Mouse (Mus musculus) bone marrow, adult 2 months (tissue): ENCODE measurements at regions not wholly inside any gene's neighbourhood (a gene's known extent, or its start where the extent isn't known, plus 50 kb on each side); places are given as distances from the start of the nearest gene placed in this dataset.

ENCODE experiments used
- H3K27ac ChIP-seq: fragments of 200-500 bp; 2 replicates; pipeline ENCODE4 v1.5.1; 2012; ENCODE audit warnings: low read depth, mild to moderate bottlenecking, control low read depth, inconsistent platforms, low read length; ENCODE audit not compliant: control insufficient read depth, poor library complexity, insufficient read depth
- H3K4me1 ChIP-seq: fragments of 200-500 bp; 2 replicates; pipeline ENCODE4 v1.6.1; 2011; ENCODE audit warnings: low read length; ENCODE audit not compliant: control insufficient read depth, insufficient read depth
- H3K4me3 ChIP-seq: fragments of 200-500 bp; replicated peaks from 2 replicates; pipeline ENCODE3; 2011; ENCODE audit warnings: mild to moderate bottlenecking, low read depth, low read length, control low read depth; ENCODE audit not compliant: control insufficient read depth
- CTCF ChIP-seq: fragments of 200-500 bp; IDR thresholded peaks from 2 replicates; pipeline ENCODE4 v1.5.1; 2011; ENCODE audit warnings: low read length, control low read depth; ENCODE audit not compliant: control insufficient read depth, insufficient read depth
- POLR2A ChIP-seq: fragments of 200-500 bp; IDR thresholded peaks from 2 replicates; pipeline ENCODE4 v1.6.1; 2011; ENCODE audit warnings: low read depth, mild to moderate bottlenecking, control low read depth, low read length, borderline replicate concordance; ENCODE audit not compliant: control insufficient read depth
- WGBS: fragments of 180-500 bp; shearing (Covaris S2); methylation state at CpG from one replicate; pipeline ENCODE4 v1.1.7; 2018; 5-methylcytosine and 5-hydroxymethylcytosine counted together

DNA sequence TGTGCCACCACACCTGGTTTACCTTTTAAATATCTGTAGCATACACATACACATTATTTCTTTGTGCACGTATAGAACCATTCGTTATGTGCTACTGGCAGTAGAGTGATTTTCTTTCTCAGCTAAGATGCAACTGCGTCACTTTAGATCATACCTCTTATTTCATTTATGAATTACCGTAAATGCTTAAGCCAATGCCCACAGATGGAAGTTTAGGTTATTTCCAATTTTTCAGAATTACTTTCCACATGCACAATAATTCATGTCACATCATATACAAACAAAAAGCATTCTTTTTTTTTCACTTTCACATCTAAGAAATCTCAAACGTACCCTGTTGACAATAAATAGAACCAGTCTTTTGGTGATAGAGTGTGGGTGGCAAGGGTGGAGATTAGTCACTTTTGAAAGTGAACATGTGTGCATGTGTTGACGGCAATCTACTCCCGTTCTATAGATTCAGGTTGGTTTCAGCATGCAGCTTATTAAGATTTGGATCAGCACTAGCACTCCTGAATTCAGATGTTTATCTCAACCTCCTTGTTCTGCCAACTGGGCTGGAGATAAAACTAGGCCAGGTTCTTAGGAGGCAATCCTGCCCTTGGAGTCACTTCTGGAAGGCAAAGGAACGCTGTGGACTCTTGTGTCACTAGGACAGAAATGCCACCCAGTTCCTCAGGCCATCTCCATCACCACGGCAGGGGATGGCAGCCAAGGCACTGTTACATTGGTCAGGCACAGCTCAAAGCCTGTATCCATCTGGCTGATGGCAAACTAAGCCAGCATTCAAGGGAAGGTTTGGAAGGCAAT, 53.1 kb upstream of the Bcl2l14 start:
- no peak for TF ChIP-seq POLR2A
- TF ChIP-seq CTCF: no peak
- Histone ChIP-seq H3K4me1 (no peaks in the 10 kb centered on the region), H3K4me3 (no peak overlapping the region), H3K27ac (no peak overlapping the region)
- WGBS: 86% methylated on average over 9 of the region's 9 CpGs

DNA sequence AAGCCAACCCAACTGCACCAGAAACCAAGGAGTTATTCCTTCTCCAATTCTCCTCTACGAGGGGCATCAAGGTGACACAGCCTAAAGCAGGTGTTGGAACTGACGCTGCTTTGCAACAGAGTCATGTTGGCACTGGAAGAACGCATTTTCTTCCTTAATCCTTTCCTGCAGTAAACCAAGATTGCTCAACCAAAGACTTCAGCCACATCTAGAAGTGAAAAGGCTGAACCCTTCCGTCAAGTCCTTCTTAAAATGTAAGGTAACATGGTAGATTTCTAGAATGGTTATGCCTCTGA, 52.6 kb upstream of the Bcl2l14 start:
- TF ChIP-seq POLR2A (no peak), CTCF (no peak)
- Histone ChIP-seq H3K27ac (no peak overlapping the region), H3K4me3 (no peak overlapping the region), H3K4me1 (no peaks in the 10 kb centered on the region)
- 54% methylated on average over 4 of the region's 4 CpGs for WGBS
